Mouse (Mus musculus) spleen, adult 2 months (tissue): ENCODE measurements at regions not wholly inside any gene's neighbourhood (a gene's known extent, or its start where the extent isn't known, plus 50 kb on each side); places are given as distances from the start of the nearest gene placed in this dataset.

Source experiments
- DNase-seq, 2 experiments: peaks; one replicate each; pipeline versions ENCODE4 v3.0.0 to v3.0.0-alpha.2; 2012 to 2021; ENCODE audit warnings: low spot score in 2 of 2, low read depth in 1 of 2
- H3K27ac ChIP-seq: fragments of 200-500 bp; 2 replicates; pipeline ENCODE4 v1.5.1; 2012; ENCODE audit warnings: low read length, inconsistent platforms; ENCODE audit not compliant: insufficient read depth
- H3K27me3 ChIP-seq: fragments of 200-500 bp; 2 replicates; pipeline ENCODE4 v1.6.1; 2012; ENCODE audit warnings: mild to moderate bottlenecking, moderate library complexity, low read length, inconsistent platforms; ENCODE audit not compliant: control insufficient read depth, insufficient read depth
- H3K36me3 ChIP-seq: fragments of 200-500 bp; 2 replicates; pipeline ENCODE4 v1.6.1; 2012; ENCODE audit warnings: mild to moderate bottlenecking, low read length, inconsistent platforms; ENCODE audit not compliant: control insufficient read depth, insufficient read depth
- H3K4me1 ChIP-seq: fragments of 200-500 bp; 2 replicates; pipeline ENCODE4 v1.6.1; 2011; ENCODE audit warnings: inconsistent platforms; ENCODE audit not compliant: control insufficient read depth, insufficient read depth, insufficient read length
- H3K4me3 ChIP-seq: fragments of 200-500 bp; 2 replicates; pipeline ENCODE4 v1.5.1; 2011; ENCODE audit warnings: mild to moderate bottlenecking, inconsistent platforms; ENCODE audit not compliant: insufficient read depth, insufficient read length; ENCODE audit errors: extremely low read depth
- CTCF ChIP-seq: fragments of 200-500 bp; IDR thresholded peaks from 2 replicates; pipeline ENCODE4 v1.5.1; 2011; ENCODE audit warnings: mild to moderate bottlenecking, inconsistent platforms; ENCODE audit not compliant: insufficient read depth, insufficient read length, insufficient replicate concordance; ENCODE audit errors: extremely low read depth
- POLR2A ChIP-seq: fragments of 200-500 bp; IDR thresholded peaks from 2 replicates; pipeline ENCODE4 v1.6.1; 2011; ENCODE audit warnings: low read depth, low read length, inconsistent platforms
- WGBS: fragments of 180-500 bp; shearing (Covaris S2); methylation state at CpG from one replicate; pipeline ENCODE4 v1.1.7; 2018; 5-methylcytosine and 5-hydroxymethylcytosine counted together

DNA sequence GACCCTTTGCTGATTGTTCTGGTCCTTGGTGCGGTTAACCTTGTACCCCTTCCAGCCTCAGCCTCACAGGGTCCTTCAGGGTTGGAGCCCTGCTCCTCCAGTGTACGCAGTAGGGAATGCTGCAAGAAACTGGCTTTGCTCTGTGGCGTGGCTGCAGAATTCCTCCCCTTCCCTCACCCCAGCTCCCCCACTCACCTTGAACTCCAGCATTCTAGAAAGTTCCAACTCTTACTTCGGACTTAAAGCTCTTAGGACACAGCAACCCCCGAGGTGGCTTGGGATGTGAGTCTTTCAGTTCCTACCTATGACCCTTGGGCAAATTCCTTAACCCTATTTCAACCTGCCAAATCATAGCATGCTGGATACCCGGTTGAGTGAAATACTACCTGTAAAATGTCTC lies 73.3 kb upstream of the 1700024P04Rik start:
- no peak overlapping the region for H3K4me3 ChIP-seq
- no peaks in the 10 kb centered on the region for H3K4me1 ChIP-seq
- H3K36me3 ChIP-seq, result no peaks in the 10 kb centered on the region
- WGBS, result 89% methylated on average over 6 of the region's 6 CpGs
- no peak overlapping the region for H3K27ac ChIP-seq
- H3K27me3 ChIP-seq, result no peaks in the 10 kb centered on the region
- DNase-seq, result no peak
- no peak for TF ChIP-seq CTCF
- TF ChIP-seq POLR2A, result no peak

DNA sequence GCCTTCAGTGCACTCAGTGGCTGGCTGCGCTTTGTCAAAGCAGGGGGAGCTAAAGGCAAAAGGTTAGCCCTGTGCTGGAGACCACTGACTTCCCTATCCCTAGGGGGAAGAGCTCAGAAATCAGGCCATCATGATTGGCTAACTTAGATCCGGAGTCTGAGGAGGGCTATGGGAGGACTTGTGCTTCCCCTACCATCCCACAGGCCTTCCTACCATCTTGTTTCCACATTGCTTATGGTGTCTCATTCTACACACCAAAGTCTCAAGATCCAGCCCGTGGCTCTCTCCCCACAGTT lies 72.9 kb upstream of the 1700024P04Rik start:
- WGBS, result 86% methylated on average over 3 of the region's 3 CpGs
- Histone ChIP-seq H3K27me3 (no peaks in the 10 kb centered on the region), H3K27ac (no peak overlapping the region)

DNA sequence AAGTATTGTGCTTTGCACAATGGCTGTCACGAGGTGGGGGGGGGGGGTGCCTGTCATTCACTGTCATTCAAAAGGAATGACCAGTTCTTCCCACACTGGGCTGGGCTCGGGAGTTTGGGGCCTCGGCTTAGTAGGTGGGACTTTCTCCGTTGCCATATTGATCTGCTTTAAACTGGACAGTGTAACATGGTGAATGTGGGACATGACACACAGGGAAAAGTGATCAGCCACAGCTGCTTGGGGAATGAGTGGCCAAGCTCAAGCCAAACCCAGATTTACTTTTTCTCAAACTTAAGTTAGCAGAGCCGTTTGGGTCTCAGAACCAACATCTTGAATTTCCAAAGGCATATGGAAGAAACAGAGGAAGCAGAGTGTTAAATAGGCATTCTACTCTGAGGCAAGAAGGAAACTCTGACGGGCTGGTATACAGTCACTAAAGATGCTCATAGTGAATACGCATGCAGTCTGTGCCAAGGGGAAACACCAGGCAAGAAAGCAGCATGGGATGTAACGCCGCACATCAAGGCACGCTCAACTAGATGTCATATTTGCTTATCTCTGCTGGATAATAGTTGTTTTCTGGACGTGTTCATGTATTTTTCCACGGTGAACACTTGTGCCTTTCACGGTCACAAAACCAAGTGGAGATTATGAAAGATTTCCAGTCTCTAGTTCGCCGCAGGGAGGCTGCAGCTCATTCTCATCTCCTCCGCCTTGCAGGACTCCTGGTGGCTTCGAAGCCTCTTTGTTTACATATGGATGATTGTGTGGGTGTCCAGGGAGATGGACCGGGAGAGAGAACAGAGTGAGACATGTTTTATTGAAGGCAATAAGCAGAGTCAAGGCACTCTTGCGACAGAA lies 72.3 kb upstream of the 1700024P04Rik start:
- TF ChIP-seq CTCF, result no peak
- TF ChIP-seq POLR2A, result no peak
- no peaks in the 10 kb centered on the region for H3K4me1 ChIP-seq
- no peak overlapping the region for H3K4me3 ChIP-seq
- H3K27ac ChIP-seq, result no peak overlapping the region
- DNase-seq, result no peak
- no peaks in the 10 kb centered on the region for H3K27me3 ChIP-seq
- 87% methylated on average over 19 of the region's 19 CpGs for WGBS
- no peaks in the 10 kb centered on the region for H3K36me3 ChIP-seq

More for the DNA sequence above, 72.9 kb upstream of the 1700024P04Rik start:
- Histone ChIP-seq H3K4me1 (no peaks in the 10 kb centered on the region), H3K36me3 (no peaks in the 10 kb centered on the region), H3K4me3 (no peak overlapping the region)
- DNase-seq, result no peak
- no peak for TF ChIP-seq CTCF
- no peak for TF ChIP-seq POLR2A

DNA sequence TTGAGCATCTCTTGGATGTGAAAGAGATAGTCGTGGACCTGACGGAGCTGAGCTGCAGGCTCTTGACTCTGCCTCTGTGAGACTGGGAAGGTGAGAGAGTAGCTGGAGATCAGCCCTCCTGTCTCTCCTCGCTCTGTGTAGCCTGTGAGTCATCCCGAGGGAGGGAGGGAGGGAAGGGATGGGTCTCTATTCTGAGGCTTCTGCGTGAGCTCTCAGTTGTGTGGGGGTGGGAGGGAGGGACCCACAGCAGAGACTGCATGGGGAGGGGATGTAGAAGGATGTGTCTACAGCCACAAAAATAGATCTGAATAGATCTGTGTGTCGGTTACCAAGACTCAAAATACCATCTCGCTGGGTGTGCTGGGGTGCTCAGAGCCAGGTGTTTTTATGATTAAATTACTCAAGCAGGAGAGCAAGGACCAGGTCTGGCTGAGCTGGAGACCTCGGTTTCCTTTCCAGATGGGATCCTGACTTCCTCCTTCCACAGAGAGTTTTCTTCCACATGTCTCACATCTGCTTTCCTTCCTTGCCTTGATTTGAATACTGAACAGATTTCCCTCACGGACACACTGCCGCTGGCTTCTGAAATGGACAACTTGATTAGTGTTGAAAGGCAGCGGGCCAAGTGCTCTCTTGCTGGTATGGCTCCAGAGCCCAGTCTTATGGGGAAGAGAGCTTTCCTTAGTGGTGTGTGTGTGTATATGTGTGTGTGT lies 71.4 kb upstream of the 1700024P04Rik start:
- H3K4me1 ChIP-seq, result no peaks in the 10 kb centered on the region
- no peak overlapping the region for H3K4me3 ChIP-seq
- no peak for DNase-seq
- H3K36me3 ChIP-seq, result no peaks in the 10 kb centered on the region
- H3K27me3 ChIP-seq, result no peaks in the 10 kb centered on the region
- no peak for TF ChIP-seq CTCF
- no peak for TF ChIP-seq POLR2A
- no peak overlapping the region for H3K27ac ChIP-seq
- WGBS, result 54% methylated on average over 11 of the region's 11 CpGs

DNA sequence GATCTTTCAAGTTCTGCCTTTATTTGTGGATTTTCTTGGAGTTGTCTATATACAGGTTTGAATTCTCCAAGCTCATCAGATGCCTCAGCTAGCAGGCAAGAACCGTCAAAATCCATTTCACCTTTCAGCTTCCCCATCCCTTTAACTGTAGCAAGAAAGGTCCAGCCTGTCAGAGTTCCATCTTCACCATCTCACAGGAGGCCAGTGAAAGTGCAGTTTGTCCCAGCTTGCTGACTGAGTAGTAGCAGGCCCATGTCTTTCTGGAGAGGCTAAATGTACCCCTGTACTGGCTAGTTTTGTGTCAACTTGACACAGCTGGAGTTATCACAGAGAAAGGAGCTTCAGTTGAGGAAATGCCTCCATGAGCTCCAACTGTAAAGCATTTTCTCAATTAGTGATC lies 67.7 kb upstream of the 1700024P04Rik start:
- TF ChIP-seq CTCF (no peak), POLR2A (no peak)

DNA sequence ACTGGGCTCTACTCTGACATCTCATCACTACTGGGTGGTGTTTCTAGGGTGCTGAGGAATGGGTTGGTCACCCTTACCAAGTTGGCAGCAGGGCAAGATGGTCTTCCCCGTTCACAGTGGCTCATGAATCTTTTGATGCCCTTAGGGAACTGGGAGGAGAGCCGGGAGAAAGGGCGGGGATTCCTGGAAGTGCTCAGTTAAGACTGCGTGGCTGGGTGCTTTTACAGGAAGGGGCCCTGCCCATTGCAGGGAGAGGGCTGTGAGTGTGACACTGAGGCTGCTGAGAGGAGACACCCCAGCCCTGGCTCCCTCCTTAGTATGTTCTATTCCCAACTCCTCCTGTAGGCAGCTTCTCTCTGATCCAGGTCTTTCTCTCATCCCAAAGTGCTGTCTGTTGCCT lies 65.3 kb upstream of the 1700024P04Rik start:
- Histone ChIP-seq H3K36me3 (no peaks in the 10 kb centered on the region), H3K27ac (no peak overlapping the region), H3K27me3 (no peaks in the 10 kb centered on the region), H3K4me1 (no peaks in the 10 kb centered on the region), H3K4me3 (no peak overlapping the region)
- 65% methylated on average over 4 of the region's 4 CpGs for WGBS
- TF ChIP-seq CTCF (no peak), POLR2A (no peak)
- no peak for DNase-seq

More for the DNA sequence above, 67.7 kb upstream of the 1700024P04Rik start:
- Histone ChIP-seq H3K36me3 (no peaks in the 10 kb centered on the region), H3K27ac (no peak overlapping the region), H3K27me3 (no peaks in the 10 kb centered on the region), H3K4me3 (no peak overlapping the region), H3K4me1 (no peaks in the 10 kb centered on the region)
- DNase-seq, result no peak
- 90% methylated on average over 1 of the region's 1 CpGs for WGBS

DNA sequence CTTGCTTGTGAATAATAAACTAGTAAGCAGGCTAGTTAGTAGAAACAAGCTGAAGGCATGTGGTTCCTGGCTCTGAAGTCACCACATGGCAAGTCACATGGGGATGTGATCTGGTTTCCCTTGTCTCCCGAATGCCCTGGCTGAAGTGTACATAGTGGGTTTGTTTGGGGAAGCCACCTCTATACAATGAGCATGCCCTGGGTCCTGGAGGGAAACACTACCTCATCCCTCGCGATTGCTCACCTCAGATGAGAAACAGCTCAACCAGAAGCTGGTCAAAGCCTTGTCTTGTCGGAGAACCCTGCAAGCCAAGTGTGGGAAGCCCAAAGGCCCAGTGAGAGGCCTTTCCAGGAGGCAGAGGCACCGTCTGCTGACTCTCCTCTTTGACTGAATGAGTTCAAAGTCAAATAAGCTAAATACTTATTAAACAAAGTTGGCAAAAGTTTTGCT lies 64.3 kb upstream of the 1700024P04Rik start:
- H3K27me3 ChIP-seq, result no peaks in the 10 kb centered on the region
- H3K4me3 ChIP-seq, result no peak overlapping the region
- DNase-seq, result no peak
- no peak for TF ChIP-seq POLR2A
- no peak for TF ChIP-seq CTCF
- H3K4me1 ChIP-seq, result no peaks in the 10 kb centered on the region
- no peaks in the 10 kb centered on the region for H3K36me3 ChIP-seq
- no peak overlapping the region for H3K27ac ChIP-seq
- WGBS, result 83% methylated on average over 5 of the region's 5 CpGs
